Mouse (Mus musculus): ENCODE measurements around the gene Clic1.

DNA sequence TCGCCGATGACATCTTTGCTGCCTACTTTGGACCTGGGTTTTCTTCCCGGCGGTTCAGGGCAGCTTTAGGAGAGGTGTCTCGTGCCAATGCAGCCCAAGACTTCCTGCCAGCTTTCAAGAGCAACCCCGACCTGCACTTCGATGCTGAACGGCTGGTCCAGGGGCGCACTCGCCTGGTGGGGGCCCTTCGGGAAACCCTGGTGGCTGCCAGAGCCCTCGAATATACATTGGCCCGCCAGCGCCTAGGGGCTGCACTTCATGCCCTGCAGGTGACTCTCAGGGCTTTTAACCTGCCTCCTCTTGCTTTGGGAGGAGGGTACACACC lies 32.1 kb upstream of the Clic1 start:
- TF ChIP-seq CTCF (IDR thresholded peaks at IDR 0.05; ENCODE audit: insufficient read depth, low read depth, low read length) = no peak
- TF ChIP-seq POLR2A (IDR thresholded peaks at IDR 0.05; ENCODE audit: insufficient read depth, low read depth, low read length) = no peak

All from olfactory bulb, adult 2 months (tissue).